Mouse (Mus musculus) embryonic facial prominence, embryonic 10.5 days (tissue): Measurements from ENCODE around the gene Hoxa4. TPM values are rescaled to one million over a fixed set of nuclear protein-coding genes. Genes with fewer than 3 reads are reported as not detected.

ENCODE experiments used
- DNase-seq: peaks from one replicate; pipeline ENCODE4 v3.0.0-alpha.2; 2017; ENCODE audit warnings: low spot score
- H3K27ac ChIP-seq: fragments of 300-500 bp; sonication (generic); replicated peaks from 2 replicates; pipeline ENCODE4 v1.5.1; 2016; ENCODE audit warnings: mild to moderate bottlenecking
- H3K27me3 ChIP-seq: fragments of 300-500 bp; sonication (generic); replicated peaks from 2 replicates; pipeline ENCODE4 v1.6.1; 2016; ENCODE audit warnings: low read depth, mild to moderate bottlenecking; ENCODE audit not compliant: poor library complexity, severe bottlenecking
- H3K36me3 ChIP-seq: fragments of 300-500 bp; sonication (generic); replicated peaks from 2 replicates; pipeline ENCODE4 v1.6.1; 2016; ENCODE audit warnings: mild to moderate bottlenecking, moderate library complexity
- H3K4me1 ChIP-seq: fragments of 300-500 bp; sonication (generic); 2 replicates; pipeline ENCODE4 v1.6.1; 2016
- H3K4me3 ChIP-seq: fragments of 300-500 bp; sonication (generic); 2 replicates; pipeline ENCODE4 v1.5.1; 2016; ENCODE audit warnings: mild to moderate bottlenecking, moderate library complexity
- H3K9me3 ChIP-seq: fragments of 300-500 bp; sonication (generic); 2 replicates; pipeline ENCODE4 v1.6.1; 2016; ENCODE audit warnings: mild to moderate bottlenecking
- WGBS: fragments of 180-500 bp; shearing (Covaris S2); methylation state at CpG from one replicate; pipeline ENCODE4 v1.1.7; 2016; 5-methylcytosine and 5-hydroxymethylcytosine counted together
- polyA plus RNA-seq: library from polyadenylated mRNA; unstranded; fragments of >200 nt; fragmentation: Nextera tagmentation; extraction: Ambion mirVana; gene quantifications from 2 replicates; pipeline ENCODE4 v1.2.1, GENCODE M21; 2016

Gene Hoxa4
- polyA plus RNA-seq, 1 experiment from 2014 or later = not detected

DNA sequence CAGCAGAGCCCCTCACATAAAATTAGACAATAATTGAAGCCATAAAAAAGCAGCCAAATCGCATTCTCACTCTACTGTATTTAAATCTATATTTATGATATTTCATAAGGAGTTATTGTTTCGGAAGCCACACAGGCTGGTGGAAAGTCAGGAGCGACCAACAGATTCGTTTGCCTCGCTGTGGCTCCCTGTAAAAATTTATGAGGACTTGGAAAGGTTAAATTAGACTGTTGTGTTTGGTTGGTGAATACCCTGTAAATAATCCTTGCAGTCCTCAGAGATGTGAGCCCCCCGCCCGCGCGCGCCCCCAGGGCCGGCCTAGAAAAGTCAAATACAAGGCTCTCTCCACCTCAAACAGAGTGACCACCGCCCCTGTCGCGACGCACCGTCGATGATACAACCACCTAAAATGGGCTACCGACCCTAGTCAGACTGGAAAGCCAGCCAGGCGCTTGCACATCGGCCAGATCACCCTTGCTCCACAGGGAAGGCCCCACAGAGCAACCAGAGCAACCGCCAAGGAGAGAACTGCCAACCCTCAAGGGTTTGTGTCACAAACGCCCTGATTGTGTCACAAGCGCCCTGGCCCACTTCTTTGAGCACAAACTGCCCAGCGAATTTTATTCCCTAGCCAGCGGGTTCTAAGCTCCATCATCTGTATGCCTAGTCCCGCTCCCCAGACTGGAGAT, 35.2 kb upstream of the Hoxa4 start:
- 3% methylated on average over 26 of the region's 26 CpGs for WGBS
- H3K4me3 ChIP-seq = no peak overlapping the region
- no peak for DNase-seq

DNA sequence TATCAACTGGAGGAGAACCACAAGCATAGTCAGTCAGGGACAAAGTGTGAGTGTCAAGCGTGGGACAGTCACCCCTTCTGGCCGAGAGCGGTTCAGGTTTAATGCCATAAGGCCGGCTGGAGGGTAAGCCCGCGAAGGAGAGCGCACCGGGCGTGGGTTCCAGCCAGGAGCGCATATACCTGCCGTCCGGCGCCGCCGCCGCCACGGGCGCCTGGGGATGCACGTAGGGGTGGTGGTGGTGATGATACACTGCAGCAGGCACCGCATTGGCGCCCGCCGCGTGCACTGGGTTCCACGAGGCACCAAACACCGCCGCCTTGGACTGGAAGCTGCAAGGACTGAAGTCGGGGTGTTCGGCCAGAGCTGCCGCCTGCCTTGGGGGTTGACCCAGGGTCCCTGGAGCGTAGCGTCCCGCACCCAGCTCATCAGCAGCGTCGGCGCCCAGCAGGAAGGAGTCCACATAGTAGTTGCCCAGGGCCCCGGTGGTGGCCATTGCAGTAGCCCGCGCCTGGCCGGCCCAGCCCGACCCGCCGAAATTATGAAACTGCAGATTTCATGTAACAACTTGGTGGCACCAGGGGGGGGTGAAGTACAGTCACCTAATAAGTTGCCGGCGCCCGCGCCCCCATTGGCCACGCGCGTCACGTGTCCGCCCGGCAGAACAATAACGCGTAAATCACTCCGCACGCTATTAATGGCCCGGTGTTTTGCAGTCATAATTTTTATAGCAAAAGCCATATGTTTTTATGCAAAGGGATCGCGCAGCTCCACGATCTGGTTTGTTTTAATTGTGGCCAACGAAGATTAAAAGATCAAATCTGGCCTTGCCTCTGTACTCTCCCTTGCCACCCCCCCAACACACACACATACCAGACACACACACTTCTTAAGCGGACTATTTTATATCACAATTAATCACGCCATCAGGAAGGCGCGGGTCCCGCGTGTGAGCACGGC, 34.3 kb upstream of the Hoxa4 start:
- H3K36me3 ChIP-seq = no peaks in the 10 kb centered on the region
- H3K27me3 ChIP-seq = peaks cover 100% of the 10 kb centered on the region
- WGBS = 2% methylated on average over 69 of the region's 69 CpGs
- no peak overlapping the region for H3K4me3 ChIP-seq
- no peak for DNase-seq
- no peak overlapping the region for H3K27ac ChIP-seq
- peaks cover 14% of the 10 kb centered on the region for H3K4me1 ChIP-seq
- H3K9me3 ChIP-seq = no peaks in the 10 kb centered on the region

More for the DNA sequence above, 35.2 kb upstream of the Hoxa4 start:
- H3K27me3 ChIP-seq = peaks cover 100% of the 10 kb centered on the region
- H3K36me3 ChIP-seq = no peaks in the 10 kb centered on the region
- H3K4me1 ChIP-seq = peaks cover 7% of the 10 kb centered on the region
- H3K27ac ChIP-seq = no peak overlapping the region
- H3K9me3 ChIP-seq = no peaks in the 10 kb centered on the region

DNA sequence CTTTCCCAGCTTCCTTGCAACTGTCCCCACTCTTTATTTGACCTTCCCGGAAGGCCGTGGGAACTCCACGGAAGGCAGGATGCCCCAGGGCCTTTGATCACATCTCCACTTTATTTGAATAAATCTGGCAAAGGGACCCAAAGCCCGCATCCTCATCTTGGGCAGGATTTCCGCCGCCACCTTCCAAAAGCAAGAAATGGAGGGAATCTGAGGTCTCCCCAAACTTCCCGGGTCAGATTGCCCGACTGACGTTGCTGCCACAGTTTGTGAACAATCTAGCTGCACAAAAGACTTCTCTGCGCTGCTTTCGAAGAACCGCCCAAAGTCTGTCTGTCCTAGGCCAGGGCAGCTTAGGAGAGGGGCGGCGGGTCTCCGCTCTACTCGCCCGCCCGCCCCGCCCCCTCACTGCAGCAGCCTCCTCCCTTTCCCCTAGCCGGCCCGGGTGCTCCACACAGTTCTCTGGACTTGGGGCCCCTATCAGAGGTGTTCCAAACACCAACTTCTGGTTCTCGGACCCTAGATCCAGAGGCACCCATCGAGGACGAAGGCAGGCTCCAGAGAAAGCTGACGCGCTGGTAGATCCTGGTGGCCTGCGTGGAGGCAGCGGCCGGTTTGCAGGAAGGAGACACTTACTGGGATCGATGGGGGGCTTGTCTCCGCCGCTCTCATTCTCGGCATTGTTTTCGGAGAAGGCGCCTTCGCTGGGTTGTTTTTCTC, 33.5 kb upstream of the Hoxa4 start:
- Histone ChIP-seq H3K36me3 (no peaks in the 10 kb centered on the region), H3K27ac (no peak overlapping the region), H3K4me3 (no peak overlapping the region), H3K4me1 (peaks cover 11% of the 10 kb centered on the region), H3K9me3 (no peaks in the 10 kb centered on the region), H3K27me3 (peaks cover 100% of the 10 kb centered on the region)
- WGBS = 2% methylated on average over 36 of the region's 36 CpGs
- DNase-seq = no peak

DNA sequence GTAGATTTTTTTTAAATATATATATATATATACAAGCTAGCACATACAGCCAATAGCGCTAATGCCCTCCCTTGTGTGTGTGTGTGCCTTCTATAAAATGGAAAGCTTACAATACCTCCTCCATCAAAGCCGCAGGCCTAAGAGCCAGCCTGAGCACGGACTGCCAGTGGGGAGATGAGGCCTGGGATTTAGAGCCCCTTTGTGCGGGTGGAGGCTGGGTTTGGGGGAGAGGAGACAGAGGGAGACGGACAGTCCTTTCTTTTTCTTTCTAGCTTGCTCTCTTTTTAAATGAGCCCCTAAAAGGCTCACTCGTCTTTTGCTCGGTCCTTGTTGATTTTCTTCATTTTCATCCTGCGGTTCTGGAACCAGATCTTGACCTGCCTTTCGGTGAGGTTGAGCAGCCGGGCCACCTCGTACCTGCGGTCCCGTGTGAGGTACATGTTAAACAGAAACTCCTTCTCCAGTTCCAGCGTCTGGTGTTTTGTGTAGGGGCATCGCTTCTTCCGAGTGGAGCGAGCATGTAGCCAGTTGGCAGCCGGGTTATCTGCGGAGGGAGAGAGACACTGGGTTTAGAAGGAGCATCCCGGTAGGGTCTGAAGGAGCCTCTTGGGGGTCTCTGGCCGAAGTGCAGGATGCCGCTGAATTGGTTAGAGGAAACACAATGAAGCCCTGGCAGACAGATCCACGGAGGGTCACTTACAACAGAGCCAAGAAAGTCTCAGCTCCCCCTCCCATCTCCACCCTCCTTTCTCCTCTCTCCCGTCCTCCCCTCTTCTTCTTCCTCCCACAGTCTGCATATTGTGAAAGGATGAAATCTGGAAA, 32.6 kb upstream of the Hoxa4 start:
- Histone ChIP-seq H3K27me3 (peaks cover 100% of the 10 kb centered on the region), H3K9me3 (no peaks in the 10 kb centered on the region), H3K4me3 (no peak overlapping the region), H3K4me1 (peaks cover 11% of the 10 kb centered on the region), H3K27ac (no peak overlapping the region), H3K36me3 (no peaks in the 10 kb centered on the region)
- DNase-seq = no peak
- WGBS = under 1% methylated on average over 24 of the region's 24 CpGs

DNA sequence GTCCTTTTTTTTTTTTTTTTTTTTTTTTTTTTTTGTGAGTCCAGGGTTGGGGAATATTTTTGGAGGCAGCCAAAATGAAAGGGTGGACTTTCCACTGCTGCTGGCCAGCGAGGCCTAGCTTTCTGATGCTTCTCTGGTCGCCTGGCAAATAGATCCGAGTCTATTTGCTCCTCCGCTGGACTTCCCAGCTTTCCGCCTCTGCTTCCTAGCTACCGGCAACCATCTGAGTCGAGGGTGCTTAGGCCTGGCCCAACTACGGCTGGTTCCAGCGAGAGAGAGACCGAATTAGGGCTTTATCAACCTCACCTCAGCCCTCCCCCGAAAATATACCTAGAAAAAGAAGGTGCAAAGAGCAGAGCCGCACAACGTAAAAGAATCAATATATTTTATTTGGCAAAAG, 31.2 kb upstream of the Hoxa4 start:
- DNase-seq = no peak
- peaks cover 100% of the 10 kb centered on the region for H3K27me3 ChIP-seq
- WGBS = 8% methylated on average over 13 of the region's 13 CpGs

DNA sequence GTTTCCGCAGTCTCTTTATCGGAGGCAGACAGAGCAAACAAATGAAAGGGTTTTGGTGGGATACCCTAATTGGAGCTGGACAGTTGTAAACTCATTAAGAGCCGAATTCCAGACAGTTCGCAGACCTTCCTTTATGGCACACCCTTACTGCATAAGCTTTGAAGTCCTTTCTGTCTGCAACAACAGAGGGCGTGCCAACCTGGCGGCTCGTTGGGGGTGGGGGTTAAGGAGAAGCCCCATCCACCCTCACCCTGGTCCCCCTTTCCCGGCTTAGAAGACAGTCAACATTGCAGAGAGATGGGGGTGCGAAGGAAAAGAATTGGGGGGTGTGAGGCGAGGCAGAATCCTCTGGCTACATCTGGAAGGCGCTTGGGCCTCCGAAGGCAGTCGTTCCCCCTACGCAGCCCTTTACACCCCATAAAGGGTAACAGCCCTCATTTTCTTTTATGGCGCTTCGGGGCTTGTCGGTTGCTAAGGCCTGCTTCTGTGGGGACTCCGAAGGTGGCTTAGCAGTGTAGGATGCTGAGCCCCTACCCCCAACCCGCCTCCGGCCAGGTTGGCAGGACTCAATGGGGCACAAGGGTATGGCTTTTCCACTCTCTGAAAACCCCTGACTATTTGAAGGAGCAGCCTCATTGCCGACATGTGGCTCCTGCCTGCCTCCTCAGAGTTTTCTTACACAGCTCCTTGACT, 30.6 kb upstream of the Hoxa4 start:
- 4% methylated on average over 21 of the region's 21 CpGs for WGBS
- no peak for DNase-seq

More for the DNA sequence above, 31.2 kb upstream of the Hoxa4 start:
- Histone ChIP-seq H3K36me3 (no peaks in the 10 kb centered on the region), H3K4me3 (no peak overlapping the region), H3K27ac (no peak overlapping the region), H3K4me1 (peaks cover 14% of the 10 kb centered on the region), H3K9me3 (no peaks in the 10 kb centered on the region)

GRCm38 (mm10) chr6:52221337-52221992, 29.9 kb upstream of the Hoxa4 start, which contains the start of gene Hoxa7:
Gene Hoxa7 (minus strand): TSS chr6:52221854.
- peak; percentile 90 for DNase-seq
- H3K9me3 ChIP-seq = no peaks in the 10 kb centered on the region
- peaks cover 100% of the 10 kb centered on the region for H3K27me3 ChIP-seq
- under 1% methylated on average over 46 of the region's 46 CpGs for WGBS
- H3K36me3 ChIP-seq = no peaks in the 10 kb centered on the region
- H3K27ac ChIP-seq = no peak within 1 kb of the TSS
- H3K4me1 ChIP-seq = peaks cover 25% of the 10 kb centered on the region
- peak within 1 kb of the TSS; percentile 57 for H3K4me3 ChIP-seq

More for the DNA sequence above, 30.6 kb upstream of the Hoxa4 start:
- Histone ChIP-seq H3K9me3 (no peaks in the 10 kb centered on the region), H3K36me3 (no peaks in the 10 kb centered on the region), H3K4me1 (peaks cover 20% of the 10 kb centered on the region), H3K27ac (no peak overlapping the region), H3K27me3 (peaks cover 100% of the 10 kb centered on the region), H3K4me3 (peak overlapping the region; percentile 57)

- no peak for DNase-seq
- Histone ChIP-seq H3K4me1 (peaks cover 24% of the 10 kb centered on the region), H3K36me3 (no peaks in the 10 kb centered on the region), H3K27ac (no peak overlapping the region), H3K9me3 (no peaks in the 10 kb centered on the region), H3K4me3 (peak overlapping the region; percentile 57), H3K27me3 (peaks cover 100% of the 10 kb centered on the region)
- 7% methylated on average over 12 of the region's 12 CpGs for WGBS
These were observed 29.3 kb upstream of the Hoxa4 start for GRCm38 (mm10) chr6:52220865-52221310.

DNA sequence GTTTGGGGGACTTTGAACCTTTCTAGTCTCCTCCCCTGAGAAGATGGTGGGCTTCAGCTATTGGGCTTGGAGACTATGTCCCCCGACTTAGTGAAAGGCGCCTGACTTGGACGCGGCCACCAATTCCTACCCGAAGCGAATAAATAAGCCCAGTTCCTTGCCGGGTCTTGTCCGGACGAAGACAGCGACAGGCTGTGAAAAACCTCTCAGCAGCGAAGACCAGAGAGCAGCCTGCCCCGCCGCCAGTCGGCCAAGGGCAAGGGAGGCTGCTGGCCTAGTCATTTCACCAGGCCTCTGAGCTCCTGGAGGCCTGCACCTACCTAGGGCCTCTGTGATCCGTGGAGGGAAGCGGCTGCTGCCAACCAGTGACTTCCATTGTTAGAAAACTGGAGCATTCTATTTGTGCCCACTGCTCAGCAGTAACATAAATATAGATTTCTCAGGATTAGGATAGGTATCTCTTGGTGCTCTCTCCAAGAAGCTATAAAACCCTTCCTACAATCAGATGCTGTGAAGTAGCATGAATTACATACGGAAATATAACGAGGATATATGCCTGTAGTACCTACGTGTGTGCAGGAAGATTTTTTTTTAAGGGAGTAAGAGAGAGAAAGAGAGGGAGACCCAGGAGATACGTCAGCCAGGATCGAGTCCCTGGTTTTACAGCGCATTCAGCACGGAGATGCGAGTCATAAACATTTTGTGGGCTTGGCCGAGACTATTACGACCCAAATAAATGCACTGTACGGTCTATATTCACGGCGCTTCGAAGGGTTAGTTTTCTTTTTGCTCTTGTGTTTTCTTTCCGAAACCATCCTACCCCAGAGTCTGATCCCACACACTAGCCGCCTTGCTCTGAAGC, 28.7 kb upstream of the Hoxa4 start:
- H3K27me3 ChIP-seq = peaks cover 100% of the 10 kb centered on the region
- peak; percentile 67 for DNase-seq
- 10% methylated on average over 32 of the region's 32 CpGs for WGBS
- H3K4me3 ChIP-seq = no peak overlapping the region
- no peaks in the 10 kb centered on the region for H3K36me3 ChIP-seq
- no peak overlapping the region for H3K27ac ChIP-seq
- no peaks in the 10 kb centered on the region for H3K9me3 ChIP-seq
- H3K4me1 ChIP-seq = peaks cover 22% of the 10 kb centered on the region

DNA sequence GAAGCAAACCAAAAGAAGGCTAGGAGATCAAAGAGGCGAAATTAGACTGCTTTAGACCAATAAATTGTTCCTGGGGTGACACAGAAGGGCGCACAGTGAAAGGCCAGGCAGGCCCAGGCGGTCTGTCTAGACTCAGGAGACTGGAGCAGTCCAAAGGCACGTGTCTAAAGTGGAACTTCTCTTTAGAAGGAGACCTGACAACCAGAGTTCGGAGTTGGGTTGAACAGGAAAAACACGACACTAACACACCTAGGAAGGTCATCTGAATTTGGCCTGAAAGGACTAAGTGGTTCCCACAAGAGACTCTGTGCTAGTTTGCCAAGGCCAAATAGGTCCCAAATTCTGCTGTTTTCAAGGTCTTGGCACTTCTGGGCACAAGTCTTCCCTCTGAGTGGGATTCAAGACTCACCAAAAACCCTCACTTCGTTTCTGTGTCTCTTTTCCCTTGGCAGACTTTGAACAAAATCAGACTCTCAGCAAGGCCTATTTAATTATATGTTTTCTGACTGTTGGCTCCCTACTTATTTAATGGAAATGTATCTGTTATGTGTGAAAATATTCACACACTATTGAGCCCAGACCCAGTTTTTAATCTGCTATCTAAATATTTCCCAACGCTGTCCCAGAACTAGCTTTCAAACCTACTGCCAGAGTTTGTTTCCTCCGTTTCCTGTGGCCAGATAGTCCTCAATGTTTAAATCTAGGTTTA, 27.8 kb upstream of the Hoxa4 start:
- WGBS = 19% methylated on average over 9 of the region's 9 CpGs
- Histone ChIP-seq H3K27ac (no peak overlapping the region), H3K9me3 (no peaks in the 10 kb centered on the region), H3K36me3 (no peaks in the 10 kb centered on the region), H3K4me3 (no peak overlapping the region), H3K27me3 (peaks cover 100% of the 10 kb centered on the region), H3K4me1 (peaks cover 22% of the 10 kb centered on the region)
- DNase-seq = no peak
